In the genomic region with DNA sequence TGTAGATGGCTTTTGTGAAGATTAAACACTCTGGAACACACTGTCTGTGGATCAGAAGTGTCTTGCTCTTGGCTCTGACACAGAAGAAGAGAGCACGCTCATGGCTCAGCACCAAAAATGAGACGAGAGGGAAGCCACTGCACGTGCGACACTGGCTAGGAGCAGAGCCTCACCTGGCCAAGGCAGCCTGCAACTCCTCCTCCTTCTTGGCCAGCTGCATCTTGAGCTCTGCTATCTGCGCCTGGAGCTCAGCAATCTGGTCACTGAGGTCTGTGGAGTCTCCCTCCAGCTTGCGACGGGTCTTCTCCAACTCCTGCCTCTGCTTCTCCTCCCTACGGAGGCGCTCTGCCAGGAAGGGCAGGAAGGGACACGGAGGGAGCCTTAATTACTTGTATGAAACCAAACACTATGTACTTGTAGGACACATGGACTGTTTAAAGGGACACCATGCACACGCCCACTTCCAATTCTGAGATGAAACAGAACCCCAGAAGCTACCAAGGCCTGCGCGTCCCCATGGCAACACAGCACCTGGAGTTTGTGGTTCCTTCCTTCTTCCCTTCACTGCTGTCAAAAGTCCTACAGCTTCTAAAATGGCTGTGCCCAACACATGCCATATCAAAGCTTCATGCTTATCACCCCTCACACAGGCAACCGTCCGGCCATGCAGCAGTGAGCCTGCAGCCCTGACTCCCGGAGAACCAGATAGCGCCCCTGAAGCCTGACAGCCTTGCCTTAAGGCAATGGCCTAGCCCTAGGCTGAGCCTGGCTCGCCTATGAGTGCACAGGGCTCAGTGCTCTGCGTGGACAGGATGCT, we compare ENCODE assay signal across 21 mouse cellular contexts. TPM values are rescaled to one million over a fixed set of nuclear protein-coding genes. Genes with fewer than 3 reads are reported as not detected.
A peak's percentile ranks its signal among the peaks of the same experiment; 100 is the strongest.
DNase-seq lines count a peak whose midpoint lies in the region; ATAC-seq and TF ChIP-seq lines count a peak whose summit lies in the region.
"Had no signal": no experiment of that assay in that cellular context is flagged by ENCODE, and none has a peak within 500 bp of the region (broad histone marks: within the 10 kb centered on the region; RNA-seq: fewer than 3 reads in every experiment).

No protein-coding gene starts in this region.

- TF ChIP-seq EP300 in liver, postnatal 0 days (IDR thresholded peaks at IDR 0.05; ENCODE audit: low read depth): peak; percentile 94

- H3K27me3 ChIP-seq in heart, embryonic 11.5 days (ENCODE audit: control insufficient read depth, insufficient read depth, low read length): no peaks in the 10 kb centered on the region
- no peaks in the 10 kb centered on the region for H3K27me3 ChIP-seq in liver, postnatal 0 days (ENCODE audit: insufficient read depth, low read length)
- H3K27me3 ChIP-seq: forebrain, embryonic 13.5 days; limb, embryonic 12.5 days had no signal

- no peak overlapping the region for H3K9ac ChIP-seq in heart, embryonic 11.5 days (ENCODE audit: low read depth, low read length)
- H3K9ac ChIP-seq in liver, postnatal 0 days (replicated peaks): no peak overlapping the region; the same call in 1 of the 2 replicates
- H3K9ac ChIP-seq: forebrain, embryonic 13.5 days; limb, embryonic 12.5 days had no signal

- no peak for DNase-seq in heart, postnatal 36 days
- DNase-seq in liver, postnatal 0 days: peak; percentile 63
- peak; percentile 61 to 74 for DNase-seq in spleen, postnatal 36 days (ENCODE audit: low spot score in 2 of 2)
- no peak for DNase-seq in cerebellum, adult 11 months
- no peak for DNase-seq in T-cell, adult 2 months (ENCODE audit: low spot score)
- no peak for DNase-seq in heart, adult 9 months (ENCODE audit: low spot score in 2 of 2)
- DNase-seq: adrenal gland, postnatal 36 days; cerebellum, adult 9-10 months; kidney, adult 9 months; lung, postnatal 36 days; right cerebral cortex, postnatal 25 days; thymus, adult 2 months had no signal

- H3K4me2 ChIP-seq in heart, embryonic 11.5 days: no peak overlapping the region
- no peak overlapping the region for H3K4me2 ChIP-seq in liver, postnatal 0 days (ENCODE audit: low read depth, low read length)
- H3K4me2 ChIP-seq: forebrain, embryonic 13.5 days; limb, embryonic 12.5 days had no signal

- H3K4me1 ChIP-seq in heart, embryonic 11.5 days (ENCODE audit: control insufficient read depth, insufficient read depth, low read length): no peaks in the 10 kb centered on the region
- peaks cover 14% of the 10 kb centered on the region for H3K4me1 ChIP-seq in liver, postnatal 0 days (ENCODE audit: insufficient read depth)
- H3K4me1 ChIP-seq: forebrain, embryonic 13.5 days; heart, embryonic 10.5 days; hindbrain, embryonic 10.5 days; limb, embryonic 12.5 days had no signal

- TF ChIP-seq CTCF in liver, postnatal 0 days (IDR thresholded peaks at IDR 0.05; ENCODE audit: low read depth): no peak

- intact Hi-C loops in heart, postnatal 36 days (cut with DNase I): no loop called here

- 0 out of 2 replicates have a peak, but pooled peaks have one; percentile 10 for ATAC-seq in heart, embryonic 11.5 days (replicated peaks; ENCODE audit: insufficient number of reproducible peaks, low FRiP score, low TSS enrichment)
- ATAC-seq in erythroblast, adult 5-6 weeks (replicated peaks; ENCODE audit: low FRiP score, poor library complexity, severe bottlenecking): peak; percentile 91
- peak; percentile 89 for ATAC-seq in liver, postnatal 0 days
- ATAC-seq: forebrain, embryonic 13.5 days had no signal

- peaks cover 77% of the 10 kb centered on the region for H3K36me3 ChIP-seq in heart, embryonic 11.5 days (ENCODE audit: control insufficient read depth, insufficient read depth, low read length)
- H3K36me3 ChIP-seq in liver, postnatal 0 days (replicated peaks; ENCODE audit: insufficient read depth, low read length): peaks cover 98% of the 10 kb centered on the region

- no peak overlapping the region for H3K4me3 ChIP-seq in heart, embryonic 11.5 days (ENCODE audit: low read depth, low read length)
- H3K4me3 ChIP-seq in liver, postnatal 0 days (ENCODE audit: low read depth, low read length): no peak overlapping the region
- H3K4me3 ChIP-seq: forebrain, embryonic 13.5 days; heart, embryonic 10.5 days; hindbrain, embryonic 10.5 days; limb, embryonic 12.5 days had no signal

- H3K27ac ChIP-seq in heart, embryonic 11.5 days (ENCODE audit: low read depth, low read length): no peak overlapping the region
- peak overlapping the region; percentile 23; the same call in 1 of the 2 replicates for H3K27ac ChIP-seq in liver, postnatal 0 days (ENCODE audit: low read depth)
- H3K27ac ChIP-seq: forebrain, embryonic 13.5 days; heart, embryonic 10.5 days; hindbrain, embryonic 10.5 days; limb, embryonic 12.5 days had no signal

- no peaks in the 10 kb centered on the region for H3K9me3 ChIP-seq in heart, embryonic 11.5 days (replicated peaks; ENCODE audit: control insufficient read depth, low read length)
- H3K9me3 ChIP-seq in liver, postnatal 0 days (ENCODE audit: low read length): no peaks in the 10 kb centered on the region
- H3K9me3 ChIP-seq: forebrain, embryonic 13.5 days; heart, embryonic 10.5 days; hindbrain, embryonic 10.5 days; limb, embryonic 12.5 days had no signal

- 80% methylated on average over 19 of the region's 19 CpGs for WGBS in heart, embryonic 11.5 days (ENCODE audit: insufficient replicate concordance)
- WGBS in liver, postnatal 0 days (ENCODE audit: insufficient replicate concordance): 60% methylated on average over 19 of the region's 19 CpGs

RNA-seq across cellular contexts. Expression of gene Apol8, which starts 16.5 kb away (rescaled TPM):
- 0.67 and 0.89 TPM in 2 replicates for polyA plus RNA-seq in heart, embryonic 11.5 days (2014; fragmentation: Nextera tagmentation; extraction: Ambion mirVana)
- total RNA-seq in heart, postnatal 36 days (2021): not detected
- total RNA-seq in erythroblast, adult 5-6 weeks (2015; ENCODE audit: low replicate concordance): 44.6 and 58.5 TPM in 2 replicates
- total RNA-seq in erythroblast, adult 5-6 weeks (2017; ENCODE audit: low replicate concordance): 77.3 and 107 TPM in 2 replicates
- 7.7 and 9.8 TPM in 2 replicates for polyA plus RNA-seq in liver, postnatal 0 days (2015; fragmentation: Nextera tagmentation; extraction: Ambion mirVana)
- total RNA-seq: adrenal gland, postnatal 36 days had no signal

RNA-seq across cellular contexts. Expression of gene Apol9b, which starts 44.5 kb away (rescaled TPM):
- 0.11 and 0.52 TPM in 2 replicates for polyA plus RNA-seq in heart, embryonic 11.5 days (2014; fragmentation: Nextera tagmentation; extraction: Ambion mirVana)
- total RNA-seq in heart, postnatal 36 days (2021): under 1 TPM; 0.46 to 0.61 TPM
- not detected in 2 replicates for total RNA-seq in erythroblast, adult 5-6 weeks (2015; ENCODE audit: low replicate concordance)
- total RNA-seq in erythroblast, adult 5-6 weeks (2017; ENCODE audit: low replicate concordance): not detected in 2 replicates
- polyA plus RNA-seq in liver, postnatal 0 days (2015; fragmentation: Nextera tagmentation; extraction: Ambion mirVana): 0.51 and 0.78 TPM in 2 replicates
- total RNA-seq: gastrocnemius, adult 8-10 months; layer of hippocampus, postnatal 25 days had no signal
- polyA plus RNA-seq: embryonic facial prominence, embryonic 11.5 days; forebrain, embryonic 13.5 days; heart, embryonic 10.5 days; hindbrain, embryonic 10.5 days; limb, embryonic 12.5 days had no signal

Comparison
In these comparisons a context has a peak if more than half of its experiments do, and no peak if none do; other contexts are left out.
1. ATAC-seq: peak in every context shown above with its lines; median percentile 91 in erythroblast, adult 5-6 weeks; 89 in liver, postnatal 0 days; 10 in heart, embryonic 11.5 days.
2. DNase-seq: peak in liver, postnatal 0 days (single experiment) and spleen, postnatal 36 days (2 of 2); none in heart, postnatal 36 days (0 of 2), cerebellum, adult 11 months (single experiment), T-cell, adult 2 months (single experiment) and heart, adult 9 months (0 of 2).
3. RNA of gene Apol8, which starts 16.5 kb away (total RNA-seq): 44.6 to 107 TPM in erythroblast, adult 5-6 weeks; not detected in heart, postnatal 36 days; every median in the first group is over 10 times any median in the second.